Mouse (Mus musculus) left cerebral cortex, adult 9 months (tissue): ENCODE measurements around the gene Snx29.
A peak's percentile ranks its signal among the peaks of the same experiment; 100 is the strongest.

ENCODE experiments used
- DNase-seq, 2 experiments: peaks; one replicate each; pipeline ENCODE4 v3.0.0; 2022; ENCODE audit warnings: low spot score in 2 of 2

Gene Snx29

GRCm38 (mm10) chr16:11728627-11729026 is 405.9 kb downstream of the Snx29 start:
- no peak for DNase-seq

GRCm38 (mm10) chr16:11729111-11729510 is 406.4 kb downstream of the Snx29 start:
- no peak for DNase-seq

GRCm38 (mm10) chr16:11729815-11730214 is 407.1 kb downstream of the Snx29 start:
- DNase-seq, result no peak

- no peak for DNase-seq
Measured at GRCm38 (mm10) chr16:11731014-11731535, 408.4 kb downstream of the Snx29 start.

GRCm38 (mm10) chr16:11738341-11738740 is 415.6 kb downstream of the Snx29 start:
- no peak for DNase-seq

- peak in 1 of 2 experiments; percentile 18 for DNase-seq
Measured at GRCm38 (mm10) chr16:11741951-11742350, 419.2 kb downstream of the Snx29 start.

- DNase-seq, result no peak
Measured at GRCm38 (mm10) chr16:11742351-11742750, 419.6 kb downstream of the Snx29 start.

- DNase-seq, result no peak
Measured at GRCm38 (mm10) chr16:11743013-11743412, 420.3 kb downstream of the Snx29 start.

GRCm38 (mm10) chr16:11743724-11744123 is 421.0 kb downstream of the Snx29 start:
- DNase-seq, result no peak

GRCm38 (mm10) chr16:11746036-11746435 is 423.3 kb downstream of the Snx29 start:
- DNase-seq, result no peak

- no peak for DNase-seq
Measured at GRCm38 (mm10) chr16:11747867-11748266, 425.2 kb downstream of the Snx29 start.

GRCm38 (mm10) chr16:11749111-11749510 is 426.4 kb downstream of the Snx29 start:
- no peak for DNase-seq

- no peak for DNase-seq
Measured at GRCm38 (mm10) chr16:11750605-11751004, 427.9 kb downstream of the Snx29 start.

- no peak for DNase-seq
Measured at GRCm38 (mm10) chr16:11752557-11752956, 429.8 kb downstream of the Snx29 start.

- no peak for DNase-seq
Measured at GRCm38 (mm10) chr16:11753466-11753865, 430.8 kb downstream of the Snx29 start.

GRCm38 (mm10) chr16:11754136-11754535 is 431.4 kb downstream of the Snx29 start:
- DNase-seq, result no peak

- DNase-seq, result no peak
Measured at GRCm38 (mm10) chr16:11755281-11756066, 432.8 kb downstream of the Snx29 start.

GRCm38 (mm10) chr16:11756598-11757245 is 434.0 kb downstream of the Snx29 start:
- DNase-seq, result no peak

- no peak for DNase-seq
Measured at GRCm38 (mm10) chr16:11757471-11757870, 434.8 kb downstream of the Snx29 start.

GRCm38 (mm10) chr16:11757951-11758350 is 435.2 kb downstream of the Snx29 start:
- no peak for DNase-seq

GRCm38 (mm10) chr16:11772318-11772717 is 449.6 kb downstream of the Snx29 start:
- no peak for DNase-seq

- no peak for DNase-seq
Measured at GRCm38 (mm10) chr16:11774321-11774720, 451.6 kb downstream of the Snx29 start.

- DNase-seq, result no peak
Measured at GRCm38 (mm10) chr16:11776528-11776927, 453.8 kb downstream of the Snx29 start.
